Mouse (Mus musculus): ENCODE data around the gene Pard6b. TPM values are rescaled to one million over a fixed set of nuclear protein-coding genes. Genes with fewer than 3 reads are reported as not detected.
"Not testable (repeated sequence)": the region's sequence is repeated elsewhere in the genome, so short reads cannot be mapped to it uniquely, and the experiment has no call there.

The Pard6b gene
- polyA plus RNA-seq, 1 experiment from 2014 or later = 13.8 TPM

DNA sequence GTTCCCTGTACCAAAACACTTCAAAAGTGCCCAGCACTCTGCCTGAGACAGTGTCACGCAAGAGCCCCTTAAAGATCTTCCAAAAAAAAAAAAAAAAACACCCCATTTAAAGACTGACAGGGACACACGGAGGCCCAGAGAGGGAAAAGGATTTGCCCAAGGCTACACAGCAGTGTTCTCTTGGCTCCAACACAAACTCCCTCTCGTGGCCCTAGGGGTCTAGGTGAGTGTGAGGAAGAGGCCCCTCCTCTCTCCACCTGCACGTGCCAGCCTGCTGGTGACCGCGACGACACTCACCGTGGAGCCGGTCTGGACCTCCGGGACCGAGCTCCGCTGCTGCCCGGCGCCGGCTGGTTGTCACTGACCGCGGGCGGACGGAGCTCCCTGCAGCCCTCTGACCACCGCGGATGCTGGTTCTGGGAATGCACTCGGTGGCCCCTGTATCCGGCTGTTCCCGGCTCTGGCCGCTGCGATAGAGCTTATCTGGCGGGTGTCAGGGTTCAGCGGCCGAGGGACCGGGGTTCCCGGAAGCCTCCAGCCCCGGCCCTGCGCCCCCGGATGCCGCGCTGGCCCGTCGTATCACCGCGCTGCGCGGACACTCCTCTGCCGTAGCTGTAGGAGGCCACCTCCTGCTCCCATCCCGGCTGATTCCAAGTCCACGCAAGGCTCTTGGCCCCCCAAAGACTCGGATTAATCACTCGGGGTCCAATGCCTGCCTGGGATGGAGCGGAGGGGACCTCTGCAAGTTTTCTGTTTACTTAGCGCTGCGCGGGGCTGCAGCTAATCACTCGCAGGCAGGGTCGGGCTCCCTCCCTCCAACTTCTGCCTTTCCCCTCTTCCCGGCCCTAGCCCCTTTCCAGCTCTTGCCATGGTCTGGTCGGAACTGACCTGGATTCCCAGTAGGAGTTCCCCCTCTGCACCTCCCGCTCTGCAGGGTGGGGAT, 30.5 kb upstream of the Pard6b start:
- peak overlapping the region; percentile 86 for H3K4me2 ChIP-seq (replicated peaks; ENCODE audit: low read depth)
- peak; percentile 47 for ATAC-seq
- TF ChIP-seq CTCF (IDR thresholded peaks at IDR 0.05; ENCODE audit: low read depth) = no peak
- H3K27ac ChIP-seq (ENCODE audit: low read depth, low read length) = no peak overlapping the region
- H3K9me3 ChIP-seq (ENCODE audit: control insufficient read depth) = no peaks in the 10 kb centered on the region
- no peaks in the 10 kb centered on the region; the same call in none of the 2 replicates for H3K4me1 ChIP-seq (replicated peaks; ENCODE audit: control insufficient read depth, insufficient read depth, low read length)
- peak overlapping the region; percentile 57 for H3K9ac ChIP-seq (ENCODE audit: low read depth, low read length)
- H3K4me3 ChIP-seq (ENCODE audit: low read depth, low read length) = peak overlapping the region; percentile 50
- no peaks in the 10 kb centered on the region for H3K36me3 ChIP-seq (ENCODE audit: control insufficient read depth, insufficient read depth)
- 1% methylated on average over 56 of the region's 56 CpGs for WGBS
- 0 out of 2 replicates have a peak, but pooled peaks cover 3% of the 10 kb centered on the region for H3K27me3 ChIP-seq (replicated peaks; ENCODE audit: control insufficient read depth, insufficient read depth, low read length)

GRCm38 (mm10) chr2:168052156-168052555, 28.6 kb upstream of the Pard6b start:
- 0 out of 2 replicates have a peak, but pooled peaks cover 3% of the 10 kb centered on the region for H3K27me3 ChIP-seq (replicated peaks; ENCODE audit: control insufficient read depth, insufficient read depth, low read length)
- H3K4me3 ChIP-seq (ENCODE audit: low read depth, low read length) = no peak overlapping the region
- H3K4me1 ChIP-seq (replicated peaks; ENCODE audit: control insufficient read depth, insufficient read depth, low read length) = no peaks in the 10 kb centered on the region; the same call in none of the 2 replicates
- 75% methylated on average over 1 of the region's 1 CpGs for WGBS
- no peak for TF ChIP-seq CTCF (IDR thresholded peaks at IDR 0.05; ENCODE audit: low read depth)
- no peak overlapping the region for H3K4me2 ChIP-seq (replicated peaks; ENCODE audit: low read depth)
- H3K27ac ChIP-seq (ENCODE audit: low read depth, low read length) = no peak overlapping the region
- no peaks in the 10 kb centered on the region for H3K36me3 ChIP-seq (ENCODE audit: control insufficient read depth, insufficient read depth)
- ATAC-seq = no peak
- no peaks in the 10 kb centered on the region for H3K9me3 ChIP-seq (ENCODE audit: control insufficient read depth)
- no peak overlapping the region for H3K9ac ChIP-seq (ENCODE audit: low read depth, low read length)

DNA sequence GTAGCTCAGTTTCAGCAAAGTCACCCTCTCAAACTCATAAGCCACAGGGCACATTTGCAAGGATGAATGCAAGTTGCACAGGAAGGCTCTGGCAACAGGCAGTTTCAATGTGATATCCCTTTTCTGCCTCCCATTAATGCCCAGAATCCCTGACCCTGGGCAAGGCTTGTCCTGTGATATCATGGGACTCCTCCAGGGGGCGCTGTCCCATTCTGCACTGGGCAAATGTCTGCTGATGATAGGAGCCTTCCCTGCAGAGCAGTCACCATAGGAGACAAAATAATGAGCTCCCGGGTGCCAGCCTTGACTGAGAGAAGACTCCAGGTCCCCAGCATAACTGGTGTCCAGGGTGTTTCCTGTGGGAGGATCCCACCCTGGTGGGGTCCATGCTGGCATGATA, 28.1 kb upstream of the Pard6b start:
- Histone ChIP-seq H3K9ac (ENCODE audit: low read depth, low read length) (no peak overlapping the region), H3K4me3 (ENCODE audit: low read depth, low read length) (no peak overlapping the region), H3K4me2 (replicated peaks; ENCODE audit: low read depth) (no peak overlapping the region), H3K4me1 (replicated peaks; ENCODE audit: control insufficient read depth, insufficient read depth, low read length) (no peaks in the 10 kb centered on the region; the same call in none of the 2 replicates), H3K27ac (ENCODE audit: low read depth, low read length) (no peak overlapping the region), H3K9me3 (ENCODE audit: control insufficient read depth) (no peaks in the 10 kb centered on the region), H3K27me3 (replicated peaks; ENCODE audit: control insufficient read depth, insufficient read depth, low read length) (0 out of 2 replicates have a peak, but pooled peaks cover 3% of the 10 kb centered on the region), H3K36me3 (ENCODE audit: control insufficient read depth, insufficient read depth) (no peaks in the 10 kb centered on the region)
- 25% methylated on average over 2 of the region's 2 CpGs for WGBS
- no peak for ATAC-seq
- peak; percentile 84 for TF ChIP-seq CTCF (IDR thresholded peaks at IDR 0.05; ENCODE audit: low read depth)

GRCm38 (mm10) chr2:168054142-168054541, 26.7 kb upstream of the Pard6b start:
- no peak for ATAC-seq
- Histone ChIP-seq H3K4me3 (ENCODE audit: low read depth, low read length) (no peak overlapping the region), H3K36me3 (ENCODE audit: control insufficient read depth, insufficient read depth) (no peaks in the 10 kb centered on the region), H3K4me1 (replicated peaks; ENCODE audit: control insufficient read depth, insufficient read depth, low read length) (no peaks in the 10 kb centered on the region; the same call in none of the 2 replicates), H3K27me3 (replicated peaks; ENCODE audit: control insufficient read depth, insufficient read depth, low read length) (no peaks in the 10 kb centered on the region), H3K27ac (ENCODE audit: low read depth, low read length) (no peak overlapping the region), H3K9ac (ENCODE audit: low read depth, low read length) (no peak overlapping the region), H3K9me3 (ENCODE audit: control insufficient read depth) (no peaks in the 10 kb centered on the region), H3K4me2 (replicated peaks; ENCODE audit: low read depth) (no peak overlapping the region)
- no peak for TF ChIP-seq CTCF (IDR thresholded peaks at IDR 0.05; ENCODE audit: low read depth)
- WGBS = 87% methylated on average over 11 of the region's 11 CpGs

GRCm38 (mm10) chr2:168055910-168056665, 24.7 kb upstream of the Pard6b start:
- Histone ChIP-seq H3K4me1 (replicated peaks; ENCODE audit: control insufficient read depth, insufficient read depth, low read length) (no peaks in the 10 kb centered on the region), H3K27me3 (replicated peaks; ENCODE audit: control insufficient read depth, insufficient read depth, low read length) (no peaks in the 10 kb centered on the region), H3K9me3 (ENCODE audit: control insufficient read depth) (no peaks in the 10 kb centered on the region), H3K27ac (ENCODE audit: low read depth, low read length) (no peak overlapping the region), H3K4me3 (ENCODE audit: low read depth, low read length) (no peak overlapping the region), H3K4me2 (replicated peaks; ENCODE audit: low read depth) (no peak overlapping the region), H3K9ac (ENCODE audit: low read depth, low read length) (no peak overlapping the region), H3K36me3 (ENCODE audit: control insufficient read depth, insufficient read depth) (no peaks in the 10 kb centered on the region)
- WGBS = 42% methylated on average over 14 of the region's 14 CpGs
- no peak for ATAC-seq
- no peak for TF ChIP-seq CTCF (IDR thresholded peaks at IDR 0.05; ENCODE audit: low read depth)

DNA sequence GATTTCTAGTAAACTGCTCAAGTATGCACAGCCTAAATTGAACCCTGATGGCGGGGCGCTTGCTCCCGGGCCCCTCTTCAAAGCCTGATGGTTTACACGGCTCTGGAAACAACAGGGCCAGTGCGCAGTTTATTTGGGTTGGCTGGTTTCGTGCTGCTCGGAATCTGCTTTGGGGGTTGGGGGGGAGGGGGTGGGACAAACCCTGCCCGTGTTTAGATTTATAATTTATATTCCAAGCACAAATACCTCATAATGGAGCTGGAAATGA, 24.2 kb upstream of the Pard6b start:
- TF ChIP-seq CTCF (IDR thresholded peaks at IDR 0.05; ENCODE audit: low read depth) = no peak
- Histone ChIP-seq H3K9ac (ENCODE audit: low read depth, low read length) (no peak overlapping the region), H3K4me2 (replicated peaks; ENCODE audit: low read depth) (no peak overlapping the region), H3K27me3 (replicated peaks; ENCODE audit: control insufficient read depth, insufficient read depth, low read length) (no peaks in the 10 kb centered on the region), H3K36me3 (ENCODE audit: control insufficient read depth, insufficient read depth) (no peaks in the 10 kb centered on the region), H3K27ac (ENCODE audit: low read depth, low read length) (no peak overlapping the region), H3K4me3 (ENCODE audit: low read depth, low read length) (no peak overlapping the region), H3K9me3 (ENCODE audit: control insufficient read depth) (no peaks in the 10 kb centered on the region), H3K4me1 (replicated peaks; ENCODE audit: control insufficient read depth, insufficient read depth, low read length) (no peaks in the 10 kb centered on the region)
- no peak for ATAC-seq
- WGBS = 61% methylated on average over 8 of the region's 8 CpGs

- WGBS = 88% methylated on average over 2 of the region's 2 CpGs
- H3K4me2 ChIP-seq (replicated peaks; ENCODE audit: low read depth); H3K9me3 ChIP-seq (ENCODE audit: control insufficient read depth); H3K27me3 ChIP-seq (replicated peaks; ENCODE audit: control insufficient read depth, insufficient read depth, low read length); ATAC-seq; H3K9ac ChIP-seq (ENCODE audit: low read depth, low read length); H3K4me3 ChIP-seq (ENCODE audit: low read depth, low read length); H3K27ac ChIP-seq (ENCODE audit: low read depth, low read length); H3K36me3 ChIP-seq (ENCODE audit: control insufficient read depth, insufficient read depth); H3K4me1 ChIP-seq (replicated peaks; ENCODE audit: control insufficient read depth, insufficient read depth, low read length): not testable (repeated sequence)
Measured at GRCm38 (mm10) chr2:168057876-168058275, 22.9 kb upstream of the Pard6b start.

All from intestine, postnatal 0 days (tissue).